Mouse (Mus musculus): ENCODE results near the gene Neurl1a. TPM values are rescaled to one million over a fixed set of nuclear protein-coding genes. Genes with fewer than 3 reads are reported as not detected.

The Neurl1a gene
- total RNA-seq, 2 experiments from 2014 or later: 0.04 TPM; not detected in 1

GRCm38 (mm10) chr19:47279788-47280532, 101.3 kb downstream of the Neurl1a start:
- no peak for ATAC-seq (replicated peaks; ENCODE audit: poor library complexity)

DNA sequence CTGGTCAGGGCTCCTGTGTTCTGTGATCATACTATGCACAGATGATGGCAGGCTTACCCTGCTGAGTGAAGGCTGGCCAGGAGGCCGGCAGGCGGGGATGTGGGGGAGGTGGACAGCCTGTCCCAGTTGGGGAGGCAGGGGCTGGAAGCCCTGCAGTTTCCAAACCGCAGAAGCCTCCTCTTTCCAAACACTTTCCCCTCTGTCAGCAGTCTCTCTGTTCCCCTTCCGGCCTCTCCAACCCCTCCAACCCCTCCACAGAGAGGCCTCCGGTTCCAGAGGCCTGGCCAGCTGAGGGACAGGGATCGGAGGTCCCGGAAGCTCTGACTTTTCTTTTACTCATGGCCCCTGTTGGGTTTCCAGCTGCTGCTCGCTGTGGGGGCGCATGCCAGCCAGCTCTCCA, 102.3 kb downstream of the Neurl1a start:
- no peak for ATAC-seq (replicated peaks; ENCODE audit: poor library complexity)

GRCm38 (mm10) chr19:47282050-47282454, 103.4 kb downstream of the Neurl1a start:
- ATAC-seq (replicated peaks; ENCODE audit: poor library complexity): no peak

- ATAC-seq (replicated peaks; ENCODE audit: poor library complexity): no peak
Observed at GRCm38 (mm10) chr19:47282688-47283215, 104.1 kb downstream of the Neurl1a start.

DNA sequence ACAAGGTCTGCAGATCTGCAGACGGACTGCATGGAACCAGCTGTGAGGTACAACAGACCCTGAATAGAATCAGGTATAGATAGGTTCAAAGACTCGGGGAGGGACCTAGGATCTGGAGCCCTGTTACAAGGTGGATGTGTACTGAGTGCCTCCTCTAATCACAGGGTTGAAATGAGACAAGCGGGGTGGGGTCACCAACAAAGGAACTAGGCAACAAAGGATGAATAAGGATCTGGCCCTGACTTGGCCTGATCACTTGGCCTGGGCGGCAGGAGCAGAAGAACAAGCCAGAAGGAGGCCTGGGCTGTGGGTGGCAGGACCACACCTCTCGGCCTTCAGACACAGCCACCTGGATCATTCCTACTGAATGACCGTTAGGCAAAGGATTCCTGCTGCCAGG, 107.0 kb downstream of the Neurl1a start:
- no peak for ATAC-seq (replicated peaks; ENCODE audit: poor library complexity)

GRCm38 (mm10) chr19:47286886-47287450, 108.3 kb downstream of the Neurl1a start:
- no peak for ATAC-seq (replicated peaks; ENCODE audit: poor library complexity)

- no peak for ATAC-seq (replicated peaks; ENCODE audit: poor library complexity)
Observed at GRCm38 (mm10) chr19:47291307-47292080, 112.9 kb downstream of the Neurl1a start.

DNA sequence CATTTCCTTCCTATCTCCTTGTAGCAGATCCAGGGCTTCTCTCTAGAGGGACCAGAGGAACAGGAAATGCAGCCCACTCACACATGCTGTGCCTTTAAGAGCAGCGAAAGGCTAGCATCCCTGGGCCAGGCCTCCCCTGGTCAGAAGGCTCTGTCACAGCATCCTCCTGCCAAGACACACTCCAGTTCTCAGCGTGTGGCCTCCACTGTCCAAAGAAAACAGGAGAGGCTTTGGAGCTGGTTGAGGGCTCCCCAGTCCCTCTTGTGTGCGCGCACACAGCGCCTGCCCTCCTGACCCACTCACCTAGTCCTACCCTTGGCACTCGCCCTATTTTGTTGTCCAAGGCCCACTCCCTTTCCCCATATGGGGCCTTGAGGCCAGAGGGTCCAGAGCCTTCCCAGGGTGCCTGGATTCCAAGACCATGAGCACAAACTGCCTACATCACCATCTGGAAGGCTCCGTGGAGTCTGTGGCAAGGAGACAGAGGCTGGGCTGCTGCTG, 113.9 kb downstream of the Neurl1a start:
- ATAC-seq (replicated peaks; ENCODE audit: poor library complexity): no peak

GRCm38 (mm10) chr19:47298100-47298499, 119.5 kb downstream of the Neurl1a start:
- no peak for ATAC-seq (replicated peaks; ENCODE audit: poor library complexity)

- ATAC-seq (replicated peaks; ENCODE audit: poor library complexity): no peak
Observed at GRCm38 (mm10) chr19:47301303-47302190, 122.9 kb downstream of the Neurl1a start.

DNA sequence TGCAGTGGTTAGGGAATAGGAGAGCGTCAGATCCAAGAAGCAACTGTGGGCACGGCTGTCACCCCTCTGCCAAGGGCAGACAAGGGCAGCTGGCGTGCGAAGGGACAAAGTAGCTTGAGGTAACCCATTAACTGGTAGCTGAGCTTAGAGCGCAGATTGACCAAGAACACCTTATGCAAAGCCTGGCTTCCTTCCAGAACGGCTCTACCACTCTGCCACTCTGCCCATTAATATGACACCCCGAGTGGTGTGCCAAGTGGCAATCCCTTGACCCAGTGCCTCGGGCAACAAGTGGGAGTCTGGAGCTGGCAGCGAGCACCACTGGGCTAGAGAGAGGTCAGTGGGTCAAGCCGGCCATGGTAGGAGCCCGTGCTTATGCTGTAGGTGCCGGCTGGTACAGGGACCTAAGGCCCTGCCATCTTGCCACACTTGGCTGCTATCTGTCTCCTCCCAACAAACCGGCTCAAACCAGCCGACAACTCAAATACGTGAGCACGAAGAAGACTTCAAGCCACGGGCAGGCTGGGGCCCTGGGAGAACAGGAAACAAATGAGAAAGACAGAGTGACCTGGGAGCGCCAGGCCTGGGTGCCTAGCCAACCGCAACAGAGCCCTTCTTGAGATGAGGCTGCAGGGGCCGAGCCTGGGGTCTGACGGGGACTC, 123.7 kb downstream of the Neurl1a start:
- ATAC-seq (replicated peaks; ENCODE audit: poor library complexity): no peak

GRCm38 (mm10) chr19:47303128-47303527, 124.5 kb downstream of the Neurl1a start:
- ATAC-seq (replicated peaks; ENCODE audit: poor library complexity): no peak

DNA sequence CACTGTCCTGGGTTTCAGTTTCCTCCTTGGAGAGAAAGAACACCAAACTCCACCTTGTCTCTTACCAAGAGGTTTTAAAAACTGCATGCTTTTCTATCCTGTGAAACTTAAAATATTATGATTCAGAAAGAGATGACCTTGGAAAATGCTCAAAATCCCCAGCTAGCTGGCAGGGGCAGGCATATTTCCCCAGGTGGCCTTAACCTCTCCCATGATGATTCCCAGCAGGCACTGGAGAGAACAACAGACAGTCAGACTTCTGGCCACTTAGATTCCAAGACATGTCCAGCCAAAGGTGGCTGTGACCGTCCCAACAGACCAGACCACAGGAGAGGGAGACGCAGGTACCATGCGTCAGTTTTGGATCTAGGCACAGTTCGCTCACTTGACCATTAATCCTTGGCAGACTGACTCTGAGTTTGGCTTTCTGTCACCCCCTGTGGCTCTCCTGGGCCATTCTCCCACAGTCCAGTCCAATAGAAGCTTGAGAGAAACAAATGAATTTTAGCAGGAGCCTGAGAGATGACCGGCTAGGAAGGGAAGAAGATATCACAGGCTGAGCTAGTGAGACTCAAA, 125.6 kb downstream of the Neurl1a start:
- no peak for ATAC-seq (replicated peaks; ENCODE audit: poor library complexity)

GRCm38 (mm10) chr19:47305401-47305800, 126.8 kb downstream of the Neurl1a start:
- ATAC-seq (replicated peaks; ENCODE audit: poor library complexity): no peak

DNA sequence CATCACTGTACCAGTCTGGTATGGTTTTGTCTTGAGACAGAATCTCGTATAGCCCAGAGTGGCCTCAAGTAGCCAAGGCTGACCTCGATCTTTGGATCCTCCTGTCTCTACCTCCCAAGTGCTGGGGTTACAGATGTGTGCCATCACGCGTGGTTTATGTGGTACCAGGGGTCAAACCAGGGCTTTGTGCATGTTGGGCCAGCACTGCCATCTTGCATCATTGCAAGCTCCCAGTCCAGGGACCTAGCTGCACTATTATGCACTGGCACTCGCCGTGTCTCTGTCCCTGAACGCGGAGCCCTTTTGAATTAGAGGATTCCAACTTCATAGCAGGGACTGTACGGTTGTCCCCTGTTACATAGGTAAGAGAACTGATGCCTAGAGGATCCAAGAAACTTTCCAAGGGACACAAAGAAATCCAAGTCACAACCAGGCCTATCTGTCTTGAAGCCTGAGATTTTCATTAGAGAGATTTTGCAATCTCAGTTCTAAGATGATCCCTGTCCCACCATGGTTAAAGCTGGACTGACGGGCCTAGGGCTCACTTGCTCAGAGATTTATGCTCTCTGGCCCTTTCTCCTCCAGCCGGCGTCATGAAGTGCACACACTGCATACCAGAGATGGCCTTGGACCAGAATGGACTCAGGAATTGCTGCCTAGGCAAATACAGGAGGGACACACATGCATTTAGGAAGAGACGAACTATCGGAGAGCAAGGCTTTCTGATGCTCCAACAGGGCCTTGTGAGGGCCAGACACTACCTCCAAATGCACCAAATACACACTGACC, 127.7 kb downstream of the Neurl1a start:
- ATAC-seq (replicated peaks; ENCODE audit: poor library complexity): no peak

DNA sequence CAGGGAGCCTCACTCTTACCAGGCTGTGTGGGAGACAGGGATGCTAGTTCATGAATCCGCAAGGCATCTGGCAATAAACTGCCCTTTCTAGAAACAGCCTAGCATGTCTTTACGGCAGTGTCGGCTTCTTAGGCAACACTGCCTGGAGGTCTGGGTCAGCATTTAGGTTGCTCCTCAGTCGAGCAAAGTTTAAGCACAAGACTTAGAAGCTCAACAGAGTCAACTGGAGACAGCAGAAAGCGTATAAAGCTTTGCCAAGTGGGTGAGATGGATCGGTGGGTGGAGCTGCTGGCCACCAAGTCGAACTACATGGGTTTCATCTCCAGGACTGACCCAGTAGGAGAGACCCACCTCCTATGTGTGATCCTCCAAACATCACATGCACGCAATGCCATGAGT, 128.3 kb downstream of the Neurl1a start:
- ATAC-seq (replicated peaks; ENCODE audit: poor library complexity): no peak

All from megakaryocyte progenitor cell, adult 5-6 weeks (primary cell).